Mouse (Mus musculus) midbrain, embryonic 16.5 days (tissue): ENCODE data around the gene Trit1. TPM values are rescaled to one million over a fixed set of nuclear protein-coding genes. Genes with fewer than 3 reads are reported as not detected.

ENCODE experiments used
- ATAC-seq: fragments of 200-750 bp; cut with Nextera tagmentation; 2 replicates; pipeline ENCODE4 v1.8.0; 2017; ENCODE audit warnings: moderate TSS enrichment
- H3K27ac ChIP-seq: fragments of 300-500 bp; sonication (generic); 2 replicates; pipeline ENCODE4 v1.5.1; 2014; ENCODE audit warnings: mild to moderate bottlenecking, low read length, mixed read lengths
- H3K27me3 ChIP-seq: fragments of 300-500 bp; sonication (generic); 2 replicates; pipeline ENCODE4 v1.6.1; 2014; ENCODE audit warnings: low read depth, low read length, mixed read lengths; ENCODE audit not compliant: control insufficient read depth, insufficient read depth
- H3K36me3 ChIP-seq: fragments of 300-500 bp; sonication (generic); 2 replicates; pipeline ENCODE4 v1.6.1; 2014; ENCODE audit warnings: mild to moderate bottlenecking, low read length, moderate library complexity, mixed read lengths; ENCODE audit not compliant: control insufficient read depth, insufficient read depth
- H3K4me1 ChIP-seq: fragments of 300-500 bp; sonication (generic); 2 replicates; pipeline ENCODE4 v1.6.1; 2014; ENCODE audit warnings: mild to moderate bottlenecking, low read length, mixed read lengths; ENCODE audit not compliant: control insufficient read depth, insufficient read depth
- H3K4me2 ChIP-seq: fragments of 300-500 bp; sonication (generic); 2 replicates; pipeline ENCODE4 v1.6.1; 2014; ENCODE audit warnings: mild to moderate bottlenecking, low read length, mixed read lengths
- H3K4me3 ChIP-seq: fragments of 300-500 bp; sonication (generic); 2 replicates; pipeline ENCODE4 v1.5.1; 2014; ENCODE audit warnings: low read depth, mild to moderate bottlenecking, low read length, moderate library complexity, mixed read lengths
- H3K9ac ChIP-seq: fragments of 300-500 bp; sonication (generic); 2 replicates; pipeline ENCODE4 v1.6.1; 2014; ENCODE audit warnings: low read depth, low read length, mixed read lengths
- H3K9me3 ChIP-seq: fragments of 300-500 bp; sonication (generic); replicated peaks from 2 replicates; pipeline ENCODE4 v1.6.1; 2014; ENCODE audit warnings: mild to moderate bottlenecking, low read length, mixed read lengths; ENCODE audit not compliant: control insufficient read depth, poor library complexity, severe bottlenecking
- WGBS: fragments of 180-500 bp; shearing (Covaris S2); extraction: QIAGEN DNeasy Blood & Tissue Kit; methylation state at CpG from one replicate; pipeline ENCODE4 v1.1.7; 2014; 5-methylcytosine and 5-hydroxymethylcytosine counted together
- polyA plus RNA-seq: library from polyadenylated mRNA; unstranded; fragments of >200 nt; fragmentation: Nextera tagmentation; extraction: Ambion mirVana; gene quantifications from 2 replicates; pipeline ENCODE4 v1.2.1, GENCODE M21; 2015

Gene Trit1
- polyA plus RNA-seq, 1 experiment from 2014 or later: 25.3 TPM

GRCm38 (mm10) chr4:123026161-123026560, 9.8 kb downstream of the Trit1 start:
- Histone ChIP-seq H3K27me3 (no peaks in the 10 kb centered on the region), H3K4me3 (no peak overlapping the region), H3K9ac (no peak overlapping the region), H3K4me2 (no peak overlapping the region), H3K27ac (no peak overlapping the region), H3K4me1 (no peaks in the 10 kb centered on the region; the same call in 1 of the 2 replicates), H3K36me3 (no peaks in the 10 kb centered on the region; the same call in 1 of the 2 replicates), H3K9me3 (no peaks in the 10 kb centered on the region)
- no peak for ATAC-seq
- WGBS: 96% methylated on average over 13 of the region's 13 CpGs

GRCm38 (mm10) chr4:123026597-123026996, 10.2 kb downstream of the Trit1 start:
- Histone ChIP-seq H3K36me3 (no peaks in the 10 kb centered on the region; the same call in 1 of the 2 replicates), H3K4me2 (no peak overlapping the region), H3K9ac (no peak overlapping the region), H3K27ac (no peak overlapping the region), H3K4me1 (no peaks in the 10 kb centered on the region; the same call in 1 of the 2 replicates), H3K4me3 (no peak overlapping the region), H3K9me3 (no peaks in the 10 kb centered on the region), H3K27me3 (no peaks in the 10 kb centered on the region)
- ATAC-seq: no peak
- WGBS: 82% methylated on average over 4 of the region's 4 CpGs

- Histone ChIP-seq H3K4me2 (no peak overlapping the region), H3K27ac (no peak overlapping the region), H3K9me3 (no peaks in the 10 kb centered on the region), H3K9ac (no peak overlapping the region), H3K27me3 (no peaks in the 10 kb centered on the region), H3K4me1 (0 out of 2 replicates have a peak, but pooled peaks cover 3% of the 10 kb centered on the region), H3K4me3 (no peak overlapping the region), H3K36me3 (peaks cover 3% of the 10 kb centered on the region; the same call in 1 of the 2 replicates)
- WGBS: 96% methylated on average over 2 of the region's 2 CpGs
- ATAC-seq: no peak
These were observed 18.4 kb downstream of the Trit1 start for GRCm38 (mm10) chr4:123034841-123035240.

DNA sequence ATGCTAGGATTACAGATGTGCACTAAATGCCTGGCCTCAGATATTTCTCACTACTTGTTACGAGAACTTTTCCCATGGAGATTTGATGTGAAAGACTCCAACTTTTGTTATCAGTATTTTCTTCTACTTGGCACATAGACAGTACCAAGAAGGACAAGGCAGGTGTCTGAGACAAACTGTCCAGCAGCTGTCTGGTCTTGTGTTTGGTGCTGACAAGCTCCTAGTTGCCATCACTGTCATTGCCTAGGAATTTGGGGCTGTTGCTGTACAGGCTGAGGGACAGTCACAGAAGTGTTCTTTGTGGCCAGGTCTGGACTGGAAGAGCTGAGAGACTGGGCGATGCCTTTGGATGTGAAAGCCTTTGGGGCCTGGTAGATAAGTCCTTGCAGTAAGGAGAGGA, 19.2 kb downstream of the Trit1 start:
- Histone ChIP-seq H3K4me1 (0 out of 2 replicates have a peak, but pooled peaks cover 3% of the 10 kb centered on the region), H3K27me3 (no peaks in the 10 kb centered on the region), H3K4me2 (no peak overlapping the region), H3K9ac (no peak overlapping the region), H3K4me3 (no peak overlapping the region), H3K9me3 (no peaks in the 10 kb centered on the region), H3K27ac (no peak overlapping the region), H3K36me3 (peaks cover 6% of the 10 kb centered on the region)
- ATAC-seq: no peak
- 99% methylated on average over 2 of the region's 2 CpGs for WGBS

GRCm38 (mm10) chr4:123036710-123037109, 20.3 kb downstream of the Trit1 start:
- H3K27me3 ChIP-seq: no peaks in the 10 kb centered on the region
- no peaks in the 10 kb centered on the region for H3K9me3 ChIP-seq
- no peak overlapping the region for H3K27ac ChIP-seq
- WGBS: 78% methylated on average over 3 of the region's 3 CpGs
- peaks cover 8% of the 10 kb centered on the region for H3K36me3 ChIP-seq
- no peak overlapping the region for H3K4me2 ChIP-seq
- ATAC-seq: no peak
- H3K4me1 ChIP-seq: 0 out of 2 replicates have a peak, but pooled peaks cover 3% of the 10 kb centered on the region
- no peak overlapping the region for H3K4me3 ChIP-seq
- H3K9ac ChIP-seq: no peak overlapping the region

GRCm38 (mm10) chr4:123041131-123041530, 24.7 kb downstream of the Trit1 start:
- Histone ChIP-seq H3K36me3 (peaks cover 8% of the 10 kb centered on the region), H3K4me1 (peaks cover 3% of the 10 kb centered on the region; the same call in 1 of the 2 replicates), H3K4me2 (no peak overlapping the region), H3K4me3 (no peak overlapping the region), H3K27me3 (no peaks in the 10 kb centered on the region), H3K27ac (no peak overlapping the region), H3K9ac (no peak overlapping the region), H3K9me3 (no peaks in the 10 kb centered on the region)
- 88% methylated on average over 6 of the region's 6 CpGs for WGBS
- ATAC-seq: no peak

- no peak overlapping the region for H3K4me2 ChIP-seq
- no peak overlapping the region for H3K9ac ChIP-seq
- WGBS: 61% methylated on average over 1 of the region's 1 CpGs
- H3K4me1 ChIP-seq: no peaks in the 10 kb centered on the region; the same call in 1 of the 2 replicates
- H3K36me3 ChIP-seq: peaks cover 12% of the 10 kb centered on the region
- H3K27me3 ChIP-seq: no peaks in the 10 kb centered on the region
- no peak for ATAC-seq
- H3K27ac ChIP-seq: no peak overlapping the region
- no peaks in the 10 kb centered on the region for H3K9me3 ChIP-seq
- H3K4me3 ChIP-seq: no peak overlapping the region
These were observed 27.5 kb downstream of the Trit1 start for GRCm38 (mm10) chr4:123043858-123044257.

DNA sequence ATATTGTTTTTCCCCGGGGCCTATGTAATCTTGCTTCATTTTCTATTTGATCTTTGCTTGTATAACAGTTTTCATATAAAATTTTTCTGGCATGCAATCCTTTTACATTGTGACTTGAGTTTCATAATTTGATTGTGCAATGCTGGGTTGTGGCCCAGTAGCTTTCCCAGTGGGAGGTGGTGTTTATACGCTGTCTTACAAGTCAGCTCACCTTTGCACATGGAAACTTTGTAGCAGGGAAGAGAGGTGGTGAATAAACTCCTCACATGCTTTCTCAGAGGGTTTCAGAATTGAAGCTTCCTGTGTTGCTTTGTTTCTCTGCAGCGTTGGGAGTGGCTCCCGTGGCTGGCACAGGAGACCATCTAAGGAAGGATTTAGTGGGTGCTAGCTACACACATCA, 28.4 kb downstream of the Trit1 start:
- 90% methylated on average over 4 of the region's 4 CpGs for WGBS
- Histone ChIP-seq H3K9me3 (no peaks in the 10 kb centered on the region), H3K36me3 (peaks cover 13% of the 10 kb centered on the region), H3K4me1 (peaks cover 2% of the 10 kb centered on the region; the same call in 1 of the 2 replicates), H3K27ac (no peak overlapping the region), H3K9ac (no peak overlapping the region), H3K27me3 (no peaks in the 10 kb centered on the region), H3K4me2 (no peak overlapping the region), H3K4me3 (no peak overlapping the region)
- ATAC-seq: no peak

- peaks cover 12% of the 10 kb centered on the region for H3K36me3 ChIP-seq
- no peaks in the 10 kb centered on the region for H3K27me3 ChIP-seq
- ATAC-seq: no peak
- H3K9me3 ChIP-seq: no peaks in the 10 kb centered on the region
- WGBS: 70% methylated on average over 3 of the region's 3 CpGs
- H3K4me3 ChIP-seq: no peak overlapping the region
- no peak overlapping the region for H3K9ac ChIP-seq
- H3K27ac ChIP-seq: no peak overlapping the region
- peaks cover 13% of the 10 kb centered on the region for H3K4me1 ChIP-seq
- no peak overlapping the region for H3K4me2 ChIP-seq
These were observed 29.9 kb downstream of the Trit1 start for GRCm38 (mm10) chr4:123046300-123046699.
